Mouse (Mus musculus): ENCODE measurements around the gene Fbxo45. TPM values are rescaled to one million over a fixed set of nuclear protein-coding genes. Genes with fewer than 3 reads are reported as not detected.

Fbxo45 gene
- total RNA-seq, 1 experiment from 2014 or later, result 22.8 TPM

DNA sequence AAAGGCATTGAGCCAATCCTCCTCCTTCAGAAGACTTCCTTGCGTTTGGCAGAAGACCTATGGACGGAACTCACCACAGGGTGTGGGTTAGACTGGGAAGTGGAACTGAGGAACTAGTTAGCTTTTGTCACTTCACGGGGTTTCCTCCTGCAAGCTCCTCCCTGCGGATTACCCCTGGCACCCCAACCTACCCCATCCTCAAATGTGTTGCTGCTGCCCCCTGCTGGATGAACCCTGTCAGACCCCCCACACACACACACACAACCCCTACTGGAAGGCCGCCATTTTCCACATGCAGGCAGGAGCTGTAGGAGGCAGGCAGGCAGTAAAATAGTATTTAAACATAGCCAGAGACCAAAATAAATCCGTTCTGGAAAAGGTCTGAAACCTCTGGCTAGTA lies 44.3 kb downstream of the Fbxo45 start:
- DNase-seq, result peak; percentile 78

DNA sequence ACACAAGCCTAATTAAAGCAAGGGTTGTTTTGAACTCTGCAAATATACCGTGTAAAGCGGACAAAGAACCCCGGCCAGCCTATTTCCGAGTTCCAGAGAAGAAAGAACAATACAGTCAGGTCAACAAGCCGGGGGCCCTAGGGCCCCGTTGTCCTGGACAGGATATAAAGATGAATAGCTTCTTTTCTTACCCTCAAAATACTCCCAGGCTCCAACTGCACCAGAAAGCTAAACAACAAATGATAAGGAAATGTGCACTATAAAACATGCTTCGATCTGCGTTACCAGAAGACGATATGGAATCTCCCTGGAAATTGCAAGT lies 46.0 kb downstream of the Fbxo45 start:
- no peak for DNase-seq

DNA sequence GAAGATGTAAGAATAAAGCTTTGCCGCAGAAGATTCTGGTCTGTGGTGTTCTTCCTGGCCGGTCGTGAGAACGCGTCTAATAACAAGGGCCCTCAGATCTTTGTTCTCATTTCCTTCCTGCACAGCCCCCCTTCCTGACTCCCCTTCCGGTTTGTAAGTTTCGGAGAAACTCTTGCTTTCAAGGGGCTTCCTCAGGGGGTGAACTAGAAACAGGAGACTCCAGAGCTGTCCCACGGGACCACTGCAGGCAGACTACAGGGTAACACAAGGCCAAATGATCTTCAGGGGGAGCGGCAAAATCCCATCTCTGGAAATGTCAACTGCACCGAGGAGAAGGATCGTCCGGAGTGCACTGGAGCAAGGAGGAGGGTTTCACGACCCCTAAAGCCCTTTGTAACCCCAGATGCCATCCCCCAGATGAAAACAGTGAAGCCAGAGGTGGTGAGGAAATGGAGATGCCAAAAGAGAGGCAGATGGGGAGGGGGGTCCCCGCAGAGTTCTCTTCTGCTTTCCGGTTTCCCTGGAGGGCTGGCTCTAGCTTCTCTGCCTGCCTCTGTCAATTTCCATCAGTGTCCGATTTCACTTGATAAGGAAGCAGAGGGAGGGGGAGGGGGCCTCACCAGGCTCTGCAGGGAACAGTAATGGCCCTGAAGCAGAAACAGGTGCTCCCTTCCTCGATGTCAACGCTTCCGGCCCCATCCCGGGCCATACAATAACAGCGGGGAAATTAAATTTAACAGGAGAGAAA lies 46.5 kb downstream of the Fbxo45 start:
- DNase-seq, result peak; percentile 28

DNA sequence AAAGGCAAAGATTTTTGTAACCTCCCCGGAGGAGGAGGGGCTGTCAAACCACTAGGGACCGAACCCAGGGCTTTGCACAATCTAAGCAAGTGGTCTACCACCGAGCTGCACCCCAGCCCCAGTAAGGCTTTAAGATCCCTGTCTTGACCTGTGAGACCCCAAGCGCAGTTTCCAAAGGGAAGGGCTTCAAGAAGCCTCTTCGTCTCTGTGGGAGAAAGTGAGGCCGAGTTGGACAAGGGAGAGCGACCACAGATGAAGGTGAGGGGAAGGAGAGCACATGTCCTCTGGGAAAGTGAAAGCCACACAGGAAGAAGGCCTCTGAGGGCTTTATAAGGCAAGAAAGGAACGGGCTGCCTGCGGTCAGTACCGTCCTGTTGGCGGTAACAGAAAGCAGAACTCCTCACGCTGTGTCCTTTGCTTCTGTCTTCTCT lies 56.9 kb downstream of the Fbxo45 start:
- no peak for DNase-seq

DNA sequence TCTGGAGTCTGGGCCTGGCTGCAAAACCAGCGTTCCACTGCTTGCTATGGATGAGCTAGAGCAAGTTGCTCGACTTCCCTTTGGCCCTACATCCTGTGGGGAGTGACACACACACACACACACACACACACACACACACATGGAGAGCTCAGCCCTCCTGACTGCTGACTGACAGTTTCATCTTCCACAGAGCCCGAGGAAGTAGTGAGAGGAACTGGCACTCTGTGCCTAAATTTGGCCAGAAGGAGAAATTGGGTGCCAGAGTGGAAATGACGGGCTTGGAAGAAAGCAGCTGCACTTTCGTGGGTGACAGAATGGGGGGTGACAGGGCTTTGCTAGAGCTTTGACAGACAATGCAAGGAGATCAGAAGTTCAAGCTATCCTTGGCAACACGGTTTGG lies 57.8 kb downstream of the Fbxo45 start:
- no peak for DNase-seq

DNA sequence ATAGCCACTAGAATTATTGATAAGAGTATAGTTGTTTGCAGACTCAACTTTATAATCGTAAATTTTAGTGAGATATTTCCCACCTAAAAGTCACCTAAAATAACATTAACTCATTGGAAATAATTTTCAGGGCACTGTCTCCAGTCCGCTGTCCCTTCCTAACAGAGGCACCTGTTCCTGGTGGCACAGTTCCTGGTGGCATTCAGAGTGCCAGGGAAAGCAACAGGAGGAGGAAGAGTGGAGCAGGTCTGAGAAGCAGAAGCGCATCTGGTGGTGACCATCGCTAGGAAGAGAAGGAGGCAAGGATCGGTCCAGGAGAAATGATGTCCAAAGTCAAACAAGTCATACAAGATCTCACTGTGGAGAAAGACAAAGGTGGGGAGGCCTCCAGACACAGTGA lies 60.9 kb downstream of the Fbxo45 start:
- DNase-seq, result no peak

Small RNA genes within 50 kb of the gene (microRNA-seq; reads per million reads assigned to microRNA genes)
- gene Mir1946a, result 0 reads per million in 2 experiments

Other genes with a start within 250 kb of the Fbxo45 start
- 23.2 and 24.0 TPM in 2 replicates for gene Senp5, start 243.9 kb downstream of the Fbxo45 start, total RNA-seq (2021)
- 57.0 and 59.5 TPM in 2 replicates for gene Pak2, start 167.8 kb downstream of the Fbxo45 start, total RNA-seq (2021)
- gene Pigx, start 147.4 kb downstream of the Fbxo45 start, total RNA-seq (2021), result 29.8 and 33.6 TPM in 2 replicates
- 13.5 and 15.7 TPM in 2 replicates for gene Cep19, start 147.4 kb downstream of the Fbxo45 start, total RNA-seq (2021)
- 6.1 and 8.9 TPM in 2 replicates for gene Nrros, start 81.6 kb downstream of the Fbxo45 start, total RNA-seq (2021)
- not detected in 2 replicates for gene Bex6, start 67.3 kb downstream of the Fbxo45 start, total RNA-seq (2021)
- gene Wdr53, start 69 bp upstream of the Fbxo45 start, total RNA-seq (2021), result 15.1 and 16.3 TPM in 2 replicates
- 0.36 TPM in 1 of 2 replicates, not detected in the other for gene Smco1, start 24.3 kb upstream of the Fbxo45 start, total RNA-seq (2021)
- 29.1 and 33.9 TPM in 2 replicates for gene Rnf168, start 30.3 kb upstream of the Fbxo45 start, total RNA-seq (2021)
- gene Ubxn7, start 85.1 kb upstream of the Fbxo45 start, total RNA-seq (2021), result 40.4 and 77.1 TPM in 2 replicates
- not detected in 2 replicates for gene Tm4sf19, start 153.3 kb upstream of the Fbxo45 start, total RNA-seq (2021)
- gene Tctex1d2, start 172.5 kb upstream of the Fbxo45 start, total RNA-seq (2021), result 5.3 and 7.7 TPM in 2 replicates
- 83.4 and 100 TPM in 2 replicates for gene Pcyt1a, start 183.8 kb upstream of the Fbxo45 start, total RNA-seq (2021)
- not detected in 2 replicates for gene Slc51a, start 240.7 kb upstream of the Fbxo45 start, total RNA-seq (2021)
- not detected in 2 replicates for gene Zdhhc19, start 249.1 kb upstream of the Fbxo45 start, total RNA-seq (2021)